Mouse (Mus musculus) layer of hippocampus, adult 9-10 months (tissue): Measurements from ENCODE around the gene Serpina1a.
"Not testable (repeated sequence)": the region's sequence is repeated elsewhere in the genome, so short reads cannot be mapped to it uniquely, and the experiment has no call there.

Experiments
- DNase-seq: peaks from one replicate; pipeline ENCODE4 v3.0.0; 2022; ENCODE audit warnings: low spot score

The Serpina1a gene

DNA sequence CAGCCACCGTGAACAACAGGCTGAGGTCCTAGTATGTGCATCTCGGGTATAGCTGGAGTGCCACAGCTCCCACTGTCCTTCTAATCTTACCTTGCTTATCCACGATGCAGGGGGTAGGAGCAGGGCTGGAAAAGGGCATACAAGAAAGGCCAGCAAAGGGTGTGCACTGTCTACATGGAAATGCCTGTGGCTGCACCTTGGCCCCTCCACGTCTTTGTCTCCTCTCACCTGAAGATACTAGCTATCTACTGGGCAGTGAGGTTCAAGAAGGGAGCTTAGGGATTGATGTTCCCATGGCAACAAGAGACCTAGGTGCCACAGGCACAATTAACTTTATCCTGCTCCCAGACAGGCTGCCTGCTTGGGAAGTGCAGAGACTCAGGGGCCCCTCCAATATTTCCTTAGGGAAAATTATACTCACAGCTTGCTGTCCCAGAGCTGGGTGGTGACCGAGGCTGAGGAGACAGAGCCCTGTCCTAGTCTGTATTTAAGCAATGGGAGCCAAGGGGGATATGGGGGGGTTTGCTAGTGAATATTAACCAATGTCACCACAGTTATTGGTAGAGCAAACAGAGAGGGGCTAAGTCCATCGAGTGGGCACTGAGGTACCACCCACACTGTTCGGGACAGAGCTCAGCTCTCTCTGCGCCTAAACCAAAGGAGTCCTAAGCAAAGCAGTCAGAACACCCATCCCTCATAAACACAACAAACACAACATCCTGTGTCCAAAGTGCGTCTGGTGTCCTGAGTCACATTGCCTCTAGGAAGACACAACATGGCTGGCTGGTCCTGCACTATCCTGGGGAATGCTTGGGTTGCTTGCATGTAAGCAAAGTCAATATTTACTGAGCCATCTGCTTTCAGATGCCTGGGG lies at the start of gene Serpina1a:
Gene Serpina1a, minus strand, starts transcription at position 462 of the 874 bp plus-strand sequence.
- not testable (repeated sequence) for DNase-seq

DNA sequence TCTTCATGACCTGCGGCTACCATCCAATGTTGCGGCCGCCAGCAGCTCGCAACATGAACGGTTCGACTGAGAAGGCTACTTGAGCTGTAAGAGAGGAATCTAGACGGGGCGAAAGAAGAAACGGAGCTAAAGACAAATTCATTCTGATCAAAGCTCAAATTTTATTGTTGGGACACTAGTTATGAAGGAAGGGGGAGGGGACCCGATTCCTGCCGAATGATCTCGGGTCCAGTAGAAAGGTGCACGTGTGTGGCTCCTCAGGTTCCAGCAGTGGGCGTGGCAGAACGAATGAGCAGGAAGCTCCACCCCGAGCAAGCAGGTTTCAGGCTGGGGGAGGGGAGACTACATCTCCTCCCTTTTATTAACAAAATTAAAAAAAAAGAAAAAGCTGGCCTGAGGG lies 45.8 kb upstream of the Serpina1a start:
- DNase-seq = not testable (repeated sequence)

DNA sequence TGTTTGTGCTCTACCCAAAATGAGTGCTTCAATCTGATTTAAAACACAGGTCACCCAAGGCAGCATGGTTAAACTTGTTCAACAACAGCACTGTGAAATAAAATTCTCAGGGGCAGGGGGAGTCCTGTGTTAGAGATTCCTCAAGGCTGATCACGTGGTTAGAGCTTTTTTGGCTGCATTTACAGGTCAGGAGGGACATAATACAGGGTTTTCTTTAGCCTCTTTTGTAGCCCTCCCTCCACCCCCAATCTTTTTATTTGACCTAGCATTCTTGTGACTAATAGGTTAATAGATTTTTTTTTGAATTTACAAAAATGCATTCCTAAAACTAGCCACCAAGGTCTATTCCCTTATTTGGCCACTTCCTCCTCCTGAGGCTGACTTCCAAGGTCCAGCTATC lies 44.4 kb upstream of the Serpina1a start:
- not testable (repeated sequence) for DNase-seq

DNA sequence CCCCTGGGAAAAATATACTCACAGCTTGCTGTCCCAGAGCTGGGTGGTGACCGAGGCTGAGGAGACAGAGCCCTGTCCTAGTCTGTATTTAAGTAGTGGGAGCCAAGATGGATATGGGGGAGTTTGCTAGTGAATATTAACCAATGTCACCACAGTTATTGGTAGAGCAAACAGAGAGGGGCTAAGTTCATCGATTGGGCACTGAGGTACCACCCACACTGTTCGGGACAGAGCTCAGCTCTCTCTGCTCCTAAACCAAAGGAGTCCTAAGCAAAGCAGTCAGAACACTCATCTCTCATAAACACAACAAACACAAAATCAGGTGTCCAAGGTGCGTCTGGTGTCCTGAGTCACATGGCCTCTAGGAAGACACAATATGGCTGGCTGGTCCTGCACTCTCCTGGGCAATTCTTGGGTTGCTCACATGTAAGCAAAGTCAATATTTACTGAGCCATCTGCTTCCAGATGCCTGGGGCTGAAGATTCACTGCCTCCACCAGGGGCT lies 41.5 kb upstream of the Serpina1a start, which contains the start of gene Serpina1c:
Gene Serpina1c, minus strand, starts transcription at position 51 of the 504 bp plus-strand sequence.
- DNase-seq = not testable (repeated sequence)

DNA sequence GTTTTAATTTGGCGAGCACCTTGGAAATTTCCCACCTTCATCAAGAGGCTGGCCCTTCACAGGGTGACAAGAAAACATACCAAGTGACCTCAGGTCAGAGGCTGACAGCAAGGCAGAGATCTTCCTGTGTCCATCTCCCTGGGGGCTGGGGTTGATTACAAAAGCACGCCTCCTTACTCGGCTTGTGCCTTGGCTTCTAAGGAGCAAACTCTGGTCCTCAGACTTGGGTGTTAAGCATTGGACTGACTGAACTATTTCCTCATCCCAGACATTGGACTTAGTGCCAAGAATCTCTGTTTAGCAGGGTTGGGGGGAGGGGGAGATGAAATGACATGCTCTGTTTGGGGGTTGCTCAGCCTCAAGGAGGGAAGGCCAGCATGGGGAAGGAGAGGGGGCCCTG lies 38.6 kb upstream of the Serpina1a start:
- not testable (repeated sequence) for DNase-seq

DNA sequence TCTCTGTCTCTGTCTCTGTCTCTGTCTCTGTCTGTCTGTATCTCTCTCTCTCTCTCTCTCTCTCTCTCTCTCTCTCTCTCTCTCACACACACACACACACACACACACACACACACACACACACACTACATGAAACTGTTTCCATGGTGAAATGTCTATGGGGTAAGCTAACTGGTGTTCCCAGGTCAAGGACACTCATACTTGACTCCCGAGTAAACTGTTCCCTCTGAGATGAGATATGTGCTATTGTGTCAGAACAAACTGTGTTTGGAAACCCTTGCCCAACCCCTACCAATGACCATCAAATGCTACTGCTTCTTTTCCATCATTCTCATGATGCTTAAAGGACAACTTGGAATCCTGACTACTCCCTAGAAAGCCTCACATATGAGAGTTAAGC lies 3.5 kb upstream of the Serpina1a start:
- not testable (repeated sequence) for DNase-seq

DNA sequence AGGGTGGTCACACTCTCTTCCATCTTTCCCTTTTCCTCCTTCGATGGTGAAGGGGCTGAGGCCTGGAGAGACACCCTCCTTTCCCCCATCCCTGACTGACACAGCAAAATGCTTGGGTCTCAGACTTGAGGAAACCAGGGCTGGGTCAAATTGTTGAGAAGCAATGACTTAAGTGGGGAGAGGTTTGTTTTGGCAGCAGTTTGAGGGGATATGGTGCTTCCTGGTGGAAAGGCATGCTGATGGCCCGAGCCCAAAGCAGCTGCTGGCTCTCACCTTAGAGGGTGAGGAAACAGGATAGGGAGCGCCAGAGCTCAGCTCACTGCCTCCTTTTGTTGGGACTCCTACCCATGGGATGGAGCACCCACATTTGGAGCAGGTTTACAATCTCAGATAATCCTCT lies 2.4 kb downstream of the Serpina1a start:
- DNase-seq = no peak

DNA sequence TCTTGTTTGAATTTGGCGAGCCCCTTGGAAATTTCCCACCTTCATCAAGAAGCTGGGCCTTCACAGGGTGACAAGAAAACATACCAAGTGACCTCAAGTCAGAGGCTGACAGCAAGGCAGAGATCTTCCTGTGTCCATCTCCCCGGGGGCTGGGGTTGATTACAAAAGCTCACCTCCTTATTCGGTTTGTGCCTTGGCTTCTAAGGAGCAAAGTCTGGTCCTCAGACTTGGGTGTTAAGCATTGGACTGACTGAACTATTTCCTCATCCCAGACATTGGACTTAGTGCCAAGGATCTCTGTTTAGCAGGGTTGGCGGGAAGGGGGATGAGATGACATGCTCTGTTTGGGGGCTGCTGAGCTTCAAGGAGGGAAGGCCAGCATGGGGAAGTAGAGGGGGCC lies 2.8 kb downstream of the Serpina1a start:
- not testable (repeated sequence) for DNase-seq

DNA sequence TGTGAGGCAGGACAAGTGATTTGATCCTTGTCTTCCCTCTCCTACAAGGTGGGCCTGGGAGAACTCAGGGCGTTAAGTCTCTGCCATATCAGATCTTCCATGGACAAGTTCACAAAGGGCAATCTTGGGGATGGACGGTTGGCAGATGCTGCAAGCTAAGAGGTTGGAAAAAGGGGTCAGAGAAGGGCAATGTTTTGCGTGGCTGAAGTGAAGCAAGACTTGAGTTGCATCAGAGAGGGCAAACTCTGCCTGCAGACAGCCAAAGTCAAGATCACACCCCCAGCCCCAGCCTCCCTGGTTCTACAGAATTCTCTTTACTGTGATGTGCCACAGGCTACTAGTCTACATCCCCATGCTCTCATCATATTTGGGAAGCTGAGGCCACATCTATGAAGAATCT lies 3.8 kb downstream of the Serpina1a start:
- not testable (repeated sequence) for DNase-seq

DNA sequence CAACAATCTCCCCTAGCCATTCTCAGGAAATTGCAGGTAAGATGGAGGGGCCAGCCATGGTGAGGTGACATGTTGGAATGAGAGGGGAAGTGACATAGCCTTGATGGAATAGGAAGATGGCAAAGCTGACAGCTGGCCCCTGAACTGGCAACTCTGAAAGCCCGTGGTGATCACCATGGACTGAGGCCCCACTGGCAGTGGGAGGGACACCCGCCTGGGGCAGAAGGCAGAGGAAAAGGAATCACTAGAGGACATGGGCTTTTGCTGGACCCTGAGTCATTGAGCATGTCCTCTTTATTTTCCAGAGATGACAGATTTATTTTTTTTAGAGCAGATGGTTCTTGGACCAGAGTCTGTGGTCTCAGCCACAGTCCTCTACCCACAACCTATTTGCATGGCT lies 10.3 kb downstream of the Serpina1a start:
- not testable (repeated sequence) for DNase-seq

DNA sequence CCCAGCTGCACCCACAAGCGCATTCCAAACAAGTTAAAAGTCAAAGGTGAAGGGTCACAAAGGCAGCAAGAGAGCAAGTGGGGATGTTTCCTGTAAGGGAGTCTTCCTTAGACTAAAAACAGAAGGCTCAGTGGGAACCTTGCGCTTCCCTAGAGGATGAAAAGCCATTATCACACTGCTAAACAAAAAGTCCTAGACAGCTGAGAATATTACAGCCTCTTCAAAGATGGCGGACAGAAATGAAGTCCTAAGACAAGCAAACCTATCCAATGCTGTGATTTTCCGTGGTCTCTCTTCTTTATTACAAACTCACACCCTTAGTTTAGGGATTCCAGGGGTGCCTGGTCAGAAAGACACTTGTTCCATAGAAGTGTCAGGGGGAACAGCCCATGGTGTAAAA lies 33.1 kb downstream of the Serpina1a start, which contains the start of gene Serpina1b:
Gene Serpina1b, minus strand, starts transcription at position 101 of the 400 bp plus-strand sequence.
- DNase-seq = not testable (repeated sequence)

DNA sequence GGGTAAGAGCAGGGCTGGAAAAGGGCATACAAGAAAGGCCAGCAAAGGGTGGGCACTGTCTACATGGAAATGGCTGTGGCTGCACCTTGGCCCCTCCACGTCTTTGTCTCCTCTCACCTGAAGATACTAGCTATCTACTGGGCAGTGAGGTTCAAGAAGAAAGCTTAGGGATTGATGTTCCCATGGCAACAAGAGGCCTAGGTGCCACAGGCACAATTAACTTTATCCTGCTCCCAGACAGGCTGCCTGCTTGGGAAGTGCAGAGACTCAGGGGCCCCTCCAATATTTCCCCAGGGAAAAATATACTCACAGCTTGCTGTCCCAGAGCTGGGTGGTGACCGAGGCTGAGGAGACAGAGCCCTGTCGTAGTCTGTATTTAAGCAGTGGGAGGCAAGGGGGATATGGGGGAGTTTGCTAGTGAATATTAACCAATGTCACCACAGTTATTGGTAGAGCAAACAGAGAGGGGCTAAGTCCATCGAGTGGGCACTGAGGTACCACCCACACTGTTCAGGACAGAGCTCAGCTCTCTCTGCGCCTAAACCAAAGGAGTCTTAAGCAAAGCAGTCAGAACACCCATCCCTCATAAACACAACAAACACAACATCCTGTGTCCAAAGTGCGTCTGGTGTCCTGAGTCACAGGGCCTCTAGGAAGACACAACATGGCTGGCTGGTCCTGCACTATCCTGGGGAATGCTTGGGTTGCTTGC lies 35.5 kb downstream of the Serpina1a start:
- not testable (repeated sequence) for DNase-seq

DNA sequence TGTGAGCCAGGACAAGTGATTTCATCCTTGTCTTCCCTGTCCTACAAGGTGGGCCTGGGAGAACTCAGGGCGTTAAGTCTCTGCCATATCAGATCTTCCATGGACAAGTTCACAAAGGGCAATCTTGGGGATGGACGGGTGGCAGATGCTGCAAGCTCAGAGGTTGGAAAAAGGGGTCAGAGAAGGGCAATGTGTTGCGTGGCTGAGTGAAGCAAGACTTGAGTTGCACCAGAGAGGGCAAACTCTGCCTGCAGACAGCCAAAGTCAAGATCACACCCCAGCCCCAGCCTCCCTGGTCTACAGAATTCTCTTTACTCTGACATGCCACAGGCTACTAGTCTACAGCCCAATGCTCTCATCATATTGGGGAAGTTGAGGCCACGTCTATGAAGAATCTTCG lies 39.5 kb downstream of the Serpina1a start:
- DNase-seq = not testable (repeated sequence)
